Mouse (Mus musculus): ENCODE data around the gene Clec2h. TPM values are rescaled to one million over a fixed set of nuclear protein-coding genes. Genes with fewer than 3 reads are reported as not detected.

Gene Clec2h
- polyA plus RNA-seq (2015; fragmentation: Illumina TruSeq; extraction: RNeasy Lipid Tissue Mini Kit (QIAGEN cat#74804); ENCODE audit: insufficient read depth, low replicate concordance): not detected

GRCm38 (mm10) chr6:128662206-128662605 lies at the start of gene Clec2h:
TSS of gene Clec2h (plus strand) at chr6:128662385.

GRCm38 (mm10) chr6:128623433-128623832 lies 38.8 kb upstream of the Clec2h start, which contains the start of gene Klrb1a:
TSS of gene Klrb1a (minus strand) at chr6:128623533.

GRCm38 (mm10) chr6:128722959-128723358 lies 60.8 kb downstream of the Clec2h start, which contains the start of gene Klrb1:
TSS of gene Klrb1 (minus strand) at chr6:128723059.

Other genes starting within 250 kb of the Clec2h start
- 19.2 TPM for gene Itfg2, start 237.5 kb upstream of the Clec2h start, polyA plus RNA-seq (2015; fragmentation: Illumina TruSeq; extraction: RNeasy Lipid Tissue Mini Kit (QIAGEN cat#74804); ENCODE audit: insufficient read depth, low replicate concordance)
- 70.2 TPM for gene Fkbp4, start 223.7 kb upstream of the Clec2h start, polyA plus RNA-seq (2015; fragmentation: Illumina TruSeq; extraction: RNeasy Lipid Tissue Mini Kit (QIAGEN cat#74804); ENCODE audit: insufficient read depth, low replicate concordance)
- not detected for gene Pzp, start 135.7 kb upstream of the Clec2h start, polyA plus RNA-seq (2015; fragmentation: Illumina TruSeq; extraction: RNeasy Lipid Tissue Mini Kit (QIAGEN cat#74804); ENCODE audit: insufficient read depth, low replicate concordance)
- gene A2ml1, start 80.8 kb upstream of the Clec2h start, polyA plus RNA-seq (2015; fragmentation: Illumina TruSeq; extraction: RNeasy Lipid Tissue Mini Kit (QIAGEN cat#74804); ENCODE audit: insufficient read depth, low replicate concordance): not detected
- 4.5 TPM for gene Klrb1a, start 38.9 kb upstream of the Clec2h start, polyA plus RNA-seq (2015; fragmentation: Illumina TruSeq; extraction: RNeasy Lipid Tissue Mini Kit (QIAGEN cat#74804); ENCODE audit: insufficient read depth, low replicate concordance)
- 2.2 TPM for gene Klrb1, start 60.7 kb downstream of the Clec2h start, polyA plus RNA-seq (2015; fragmentation: Illumina TruSeq; extraction: RNeasy Lipid Tissue Mini Kit (QIAGEN cat#74804); ENCODE audit: insufficient read depth, low replicate concordance)
- 27.6 TPM for gene Klrb1c, start 126.8 kb downstream of the Clec2h start, polyA plus RNA-seq (2015; fragmentation: Illumina TruSeq; extraction: RNeasy Lipid Tissue Mini Kit (QIAGEN cat#74804); ENCODE audit: insufficient read depth, low replicate concordance)
- gene Gm44511, start 163.9 kb downstream of the Clec2h start, polyA plus RNA-seq (2015; fragmentation: Illumina TruSeq; extraction: RNeasy Lipid Tissue Mini Kit (QIAGEN cat#74804); ENCODE audit: insufficient read depth, low replicate concordance): 1.7 TPM
- 6.6 TPM for gene Klrb1b, start 163.9 kb downstream of the Clec2h start, polyA plus RNA-seq (2015; fragmentation: Illumina TruSeq; extraction: RNeasy Lipid Tissue Mini Kit (QIAGEN cat#74804); ENCODE audit: insufficient read depth, low replicate concordance)
- 177 TPM for gene Clec2i, start 225.2 kb downstream of the Clec2h start, polyA plus RNA-seq (2015; fragmentation: Illumina TruSeq; extraction: RNeasy Lipid Tissue Mini Kit (QIAGEN cat#74804); ENCODE audit: insufficient read depth, low replicate concordance)
- gene BC035044, start 228.7 kb downstream of the Clec2h start, polyA plus RNA-seq (2015; fragmentation: Illumina TruSeq; extraction: RNeasy Lipid Tissue Mini Kit (QIAGEN cat#74804); ENCODE audit: insufficient read depth, low replicate concordance): 101 TPM